Mouse (Mus musculus) cerebellum, adult 8-10 months (tissue): ENCODE results near the gene Ice1.
A peak's percentile ranks its signal among the peaks of the same experiment; 100 is the strongest.

Experiments used
- DNase-seq: peaks from one replicate; pipeline ENCODE4 v3.0.0; 2022

The Ice1 gene

DNA sequence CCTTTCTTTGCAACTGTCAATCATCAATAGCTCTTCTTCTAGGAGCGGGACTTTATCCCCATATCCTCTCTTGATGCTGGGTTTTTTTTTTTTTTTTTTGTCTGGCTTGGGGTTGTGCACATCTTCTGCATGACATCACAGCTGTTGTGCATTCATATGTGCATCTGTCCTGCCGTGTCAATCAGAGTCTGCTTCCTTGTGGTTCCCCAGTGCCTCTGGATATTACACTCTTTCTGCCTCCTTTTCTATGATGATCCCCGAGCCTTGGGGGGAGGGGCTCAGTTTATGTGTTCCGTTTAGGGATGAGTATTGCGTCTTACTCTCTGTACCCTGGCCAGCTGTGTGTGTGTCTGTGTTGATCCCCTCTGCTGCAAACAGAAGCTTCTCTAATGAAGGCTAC, 84.0 kb downstream of the Ice1 start:
- no peak for DNase-seq

GRCm38 (mm10) chr13:70547457-70547856, 90.0 kb downstream of the Ice1 start:
- DNase-seq, result no peak

DNA sequence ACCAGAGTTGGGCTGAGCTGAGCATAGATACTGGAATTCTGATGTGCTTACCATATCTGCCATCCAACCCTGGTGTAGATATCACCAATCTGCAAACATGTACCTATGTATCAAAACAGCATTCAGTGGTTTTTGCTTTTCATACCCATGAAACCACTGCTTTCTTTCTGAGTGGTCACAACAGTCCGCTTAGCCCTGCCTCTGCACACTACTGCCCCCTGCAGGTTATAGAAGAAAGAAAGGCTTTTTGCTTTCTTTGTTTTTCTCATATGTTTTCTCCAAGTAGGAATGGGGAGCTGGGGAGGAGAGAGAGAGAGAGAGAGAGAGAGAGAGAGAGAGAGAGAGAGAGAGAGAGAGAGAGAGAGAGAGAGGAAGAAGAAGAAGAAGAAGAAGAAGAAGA, 92.2 kb downstream of the Ice1 start:
- DNase-seq, result peak; percentile 1

- no peak for DNase-seq
Measured at GRCm38 (mm10) chr13:70539842-70540241, 97.6 kb downstream of the Ice1 start.

GRCm38 (mm10) chr13:70533412-70533811, 104.0 kb downstream of the Ice1 start:
- no peak for DNase-seq

DNA sequence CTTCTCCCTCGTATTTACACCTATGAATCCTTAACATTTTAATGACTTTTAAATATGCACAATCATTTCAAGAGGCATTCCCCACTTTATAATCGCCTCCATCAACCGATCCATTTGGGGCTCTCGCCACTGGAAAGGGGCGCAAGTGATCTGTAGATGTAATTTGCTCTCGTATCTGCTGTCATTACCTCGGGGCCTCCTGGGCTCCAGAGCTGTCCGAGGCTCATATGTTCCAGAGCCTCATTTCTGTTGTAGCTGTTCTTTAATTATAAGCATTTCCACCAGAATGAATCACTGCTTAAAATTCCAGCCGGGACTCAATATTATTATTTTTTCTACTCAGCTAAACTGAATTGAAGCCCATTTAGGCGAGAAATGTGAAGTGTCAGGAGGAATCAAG, 104.7 kb downstream of the Ice1 start:
- no peak for DNase-seq

GRCm38 (mm10) chr13:70517651-70518050, 119.8 kb downstream of the Ice1 start:
- DNase-seq, result no peak

DNA sequence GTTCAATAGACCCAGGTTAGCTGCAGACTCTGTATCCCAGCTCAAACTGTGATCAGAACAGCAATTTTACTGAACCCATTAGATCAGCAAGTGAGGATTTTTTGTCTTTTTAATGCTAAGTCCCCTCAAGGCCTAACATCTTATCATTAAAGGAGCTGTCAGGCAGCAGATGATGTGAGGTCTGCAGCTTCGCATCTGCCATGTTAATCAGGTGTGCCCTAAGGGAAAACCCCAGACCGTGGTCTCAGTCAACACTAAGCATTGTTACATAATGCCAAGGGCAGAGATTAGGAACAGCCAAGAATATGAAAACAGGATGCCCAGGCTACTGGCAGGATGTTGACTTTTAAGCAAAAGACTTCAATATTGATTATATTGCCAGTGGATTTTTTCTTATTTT, 122.4 kb downstream of the Ice1 start:
- no peak for DNase-seq

GRCm38 (mm10) chr13:70510199-70510598, 127.2 kb downstream of the Ice1 start:
- no peak for DNase-seq

GRCm38 (mm10) chr13:70509375-70510016, 127.9 kb downstream of the Ice1 start:
- DNase-seq, result no peak

DNA sequence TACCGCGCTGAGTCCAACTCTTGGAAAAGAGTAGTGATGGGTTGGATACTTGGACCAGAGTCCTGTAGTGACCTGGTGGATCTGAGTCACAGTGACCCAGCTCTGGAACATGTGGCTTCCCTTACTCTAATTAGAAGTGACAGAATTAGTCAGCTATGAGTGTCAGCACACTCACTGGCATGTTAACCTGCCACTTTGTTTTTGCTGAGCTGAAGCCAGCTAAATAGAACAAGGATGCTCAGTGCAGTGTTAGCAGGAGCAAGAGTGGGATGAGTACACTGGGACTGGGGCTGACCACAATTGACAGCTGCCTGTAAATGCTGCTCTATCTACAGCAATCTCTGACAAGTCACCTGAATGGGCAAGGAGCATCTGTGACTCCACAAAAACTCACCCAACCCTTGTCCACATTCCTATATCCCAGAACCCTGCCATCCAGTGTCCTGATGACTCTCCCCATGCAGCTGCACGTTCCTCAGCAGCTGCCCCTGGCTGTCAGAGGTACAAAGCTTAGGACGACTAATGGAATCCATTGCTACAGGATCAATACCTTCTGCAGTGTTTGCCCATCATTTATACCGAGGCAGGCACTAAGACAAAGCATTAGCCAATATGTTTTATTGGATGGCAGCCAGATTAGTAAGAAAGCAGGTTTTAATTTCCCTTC, 128.6 kb downstream of the Ice1 start:
- DNase-seq, result no peak
